Mouse (Mus musculus) small intestine, adult 2 months (tissue): ENCODE data around the gene Slc43a2. TPM values are rescaled to one million over a fixed set of nuclear protein-coding genes. Genes with fewer than 3 reads are reported as not detected.

Experiments used
- H3K27ac ChIP-seq: fragments of 200-500 bp; 2 replicates; pipeline ENCODE4 v1.5.1; 2012; ENCODE audit warnings: low read depth, low read length, control low read depth, inconsistent platforms; ENCODE audit not compliant: insufficient read depth
- H3K27me3 ChIP-seq: fragments of 200-500 bp; 2 replicates; pipeline ENCODE4 v1.6.1; 2012; ENCODE audit warnings: mild to moderate bottlenecking, moderate library complexity, low read length, inconsistent platforms; ENCODE audit not compliant: control insufficient read depth, insufficient read depth
- H3K36me3 ChIP-seq: fragments of 200-500 bp; 2 replicates; pipeline ENCODE4 v1.6.1; 2012; ENCODE audit warnings: mild to moderate bottlenecking, low read length, control low read depth, inconsistent platforms; ENCODE audit not compliant: control insufficient read depth, insufficient read depth
- H3K4me1 ChIP-seq: fragments of 200-500 bp; 2 replicates; pipeline ENCODE4 v1.6.1; 2012; ENCODE audit warnings: low read length, inconsistent platforms, mixed read lengths; ENCODE audit not compliant: control insufficient read depth, insufficient read depth, insufficient read length
- H3K4me3 ChIP-seq: fragments of 200-500 bp; 2 replicates; pipeline ENCODE4 v1.5.1; 2012; ENCODE audit warnings: low read depth, mild to moderate bottlenecking, control low read depth, inconsistent platforms, low read length, moderate library complexity
- CTCF ChIP-seq: fragments of 200-500 bp; IDR thresholded peaks from 2 replicates; pipeline ENCODE4 v1.5.1; 2012; ENCODE audit warnings: low read depth, mild to moderate bottlenecking, control low read depth, inconsistent platforms, low read length, moderate library complexity, mixed read lengths; ENCODE audit not compliant: insufficient replicate concordance, insufficient read length; ENCODE audit errors: extremely low read depth
- POLR2A ChIP-seq: fragments of 200-500 bp; IDR thresholded peaks from 2 replicates; pipeline ENCODE4 v1.6.1; 2012; ENCODE audit warnings: low read depth, mild to moderate bottlenecking, control low read depth, inconsistent platforms, low read length, moderate library complexity
- WGBS: fragments of 180-500 bp; shearing (Covaris S2); methylation state at CpG from one replicate; pipeline ENCODE4 v1.1.7; 2018; 5-methylcytosine and 5-hydroxymethylcytosine counted together
- polyA plus RNA-seq: library from polyadenylated mRNA; depleted of rRNA; stranded (reverse); fragments of >200 nt; gene quantifications from 2 replicates; pipeline ENCODE4 v1.2.3, GENCODE M21; 2012

Gene Slc43a2
- polyA plus RNA-seq, 1 experiment = 508 TPM

GRCm38 (mm10) chr11:75530845-75531373 lies 585 bp upstream of the Slc43a2 start:
- H3K4me3 ChIP-seq = peak overlapping the region; percentile 75
- H3K36me3 ChIP-seq = no peaks in the 10 kb centered on the region
- H3K27ac ChIP-seq = peak overlapping the region; percentile 91
- under 1% methylated on average over 31 of the region's 31 CpGs for WGBS
- H3K27me3 ChIP-seq = no peaks in the 10 kb centered on the region
- H3K4me1 ChIP-seq = peaks cover 2% of the 10 kb centered on the region
- TF ChIP-seq POLR2A = no peak
- no peak for TF ChIP-seq CTCF

- 24% methylated on average over 38 of the region's 38 CpGs for WGBS
- Histone ChIP-seq H3K27ac (peak overlapping the region; percentile 91), H3K36me3 (peaks cover 12% of the 10 kb centered on the region), H3K27me3 (no peaks in the 10 kb centered on the region), H3K4me3 (peak overlapping the region; percentile 75), H3K4me1 (peaks cover 7% of the 10 kb centered on the region)
- TF ChIP-seq POLR2A (peak; percentile 23; the same call in 1 of the 2 replicates), CTCF (no peak)
Observed at GRCm38 (mm10) chr11:75532340-75533277, 1.1 kb downstream of the Slc43a2 start.

- WGBS = 67% methylated on average over 6 of the region's 6 CpGs
- no peak for TF ChIP-seq POLR2A
- TF ChIP-seq CTCF = no peak
- peaks cover 14% of the 10 kb centered on the region for H3K4me1 ChIP-seq
- H3K27ac ChIP-seq = peak overlapping the region; percentile 91
- H3K4me3 ChIP-seq = peak overlapping the region; percentile 75
- H3K36me3 ChIP-seq = peaks cover 20% of the 10 kb centered on the region
- H3K27me3 ChIP-seq = no peaks in the 10 kb centered on the region
Observed at GRCm38 (mm10) chr11:75533314-75534015, 2.0 kb downstream of the Slc43a2 start.

- H3K4me3 ChIP-seq = peak overlapping the region; percentile 47
- peak; percentile 50; the same call in 1 of the 2 replicates for TF ChIP-seq POLR2A
- TF ChIP-seq CTCF = no peak
- H3K36me3 ChIP-seq = peaks cover 24% of the 10 kb centered on the region
- peaks cover 15% of the 10 kb centered on the region for H3K4me1 ChIP-seq
- peak overlapping the region; percentile 91 for H3K27ac ChIP-seq
- 43% methylated on average over 4 of the region's 4 CpGs for WGBS
- H3K27me3 ChIP-seq = no peaks in the 10 kb centered on the region
Observed at GRCm38 (mm10) chr11:75534286-75535033, 3.0 kb downstream of the Slc43a2 start.

- 36% methylated on average over 13 of the region's 13 CpGs for WGBS
- Histone ChIP-seq H3K4me3 (peak overlapping the region; percentile 47), H3K27me3 (no peaks in the 10 kb centered on the region), H3K27ac (peak overlapping the region; percentile 91), H3K4me1 (peaks cover 16% of the 10 kb centered on the region), H3K36me3 (peaks cover 27% of the 10 kb centered on the region)
- TF ChIP-seq CTCF (no peak), POLR2A (no peak; the same call in 1 of the 2 replicates)
Observed at GRCm38 (mm10) chr11:75535106-75535795, 3.8 kb downstream of the Slc43a2 start.
